Mouse (Mus musculus): ENCODE data around the gene Pycr1. TPM values are rescaled to one million over a fixed set of nuclear protein-coding genes. Genes with fewer than 3 reads are reported as not detected.

Pycr1 gene
- polyA plus RNA-seq, 1 experiment: 2.3 TPM

- 11% methylated on average over 6 of the region's 6 CpGs for WGBS
- H3K27me3 ChIP-seq (ENCODE audit: control insufficient read depth, insufficient read depth, low read length): peaks cover 11% of the 10 kb centered on the region; the same call in 1 of the 2 replicates
- H3K27ac ChIP-seq (ENCODE audit: insufficient read depth, low read length): no peak overlapping the region
- DNase-seq: no peak
- H3K4me3 ChIP-seq (replicated peaks; ENCODE audit: insufficient read depth, low read depth, low read length): no peak overlapping the region
- TF ChIP-seq CTCF (IDR thresholded peaks at IDR 0.05; ENCODE audit: borderline replicate concordance, insufficient read depth, low read depth, low read length) (no peak), POLR2A (IDR thresholded peaks at IDR 0.05; ENCODE audit: borderline replicate concordance, insufficient read depth, low read length) (no peak)
- no peaks in the 10 kb centered on the region for H3K4me1 ChIP-seq (ENCODE audit: control insufficient read depth, insufficient read depth, low read length)
Observed at GRCm38 (mm10) chr11:120662759-120663158, 19.2 kb upstream of the Pycr1 start.

GRCm38 (mm10) chr11:120661076-120661460 is 17.5 kb upstream of the Pycr1 start, which contains the start of gene Notum:
Notum (minus strand) TSS chr11:120661175.
- no peak for TF ChIP-seq POLR2A (IDR thresholded peaks at IDR 0.05; ENCODE audit: borderline replicate concordance, insufficient read depth, low read length)
- no peak for TF ChIP-seq CTCF (IDR thresholded peaks at IDR 0.05; ENCODE audit: borderline replicate concordance, insufficient read depth, low read depth, low read length)
- H3K27ac ChIP-seq (ENCODE audit: insufficient read depth, low read length): no peak within 1 kb of the TSS
- WGBS: 1% methylated on average over 35 of the region's 35 CpGs

GRCm38 (mm10) chr11:120660301-120661075 is 16.9 kb upstream of the Pycr1 start:
- under 1% methylated on average over 95 of the region's 95 CpGs for WGBS
- TF ChIP-seq CTCF (IDR thresholded peaks at IDR 0.05; ENCODE audit: borderline replicate concordance, insufficient read depth, low read depth, low read length): no peak
- TF ChIP-seq POLR2A (IDR thresholded peaks at IDR 0.05; ENCODE audit: borderline replicate concordance, insufficient read depth, low read length): no peak
- H3K27me3 ChIP-seq (ENCODE audit: control insufficient read depth, insufficient read depth, low read length): peaks cover 11% of the 10 kb centered on the region; the same call in 1 of the 2 replicates
- no peaks in the 10 kb centered on the region for H3K4me1 ChIP-seq (ENCODE audit: control insufficient read depth, insufficient read depth, low read length)
- H3K27ac ChIP-seq (ENCODE audit: insufficient read depth, low read length): no peak overlapping the region
- DNase-seq: no peak
- H3K4me3 ChIP-seq (replicated peaks; ENCODE audit: insufficient read depth, low read depth, low read length): no peak overlapping the region

More at GRCm38 (mm10) chr11:120661076-120661460, 17.5 kb upstream of the Pycr1 start, which contains the start of gene Notum:
- no peaks in the 10 kb centered on the region for H3K4me1 ChIP-seq (ENCODE audit: control insufficient read depth, insufficient read depth, low read length)
- H3K4me3 ChIP-seq (replicated peaks; ENCODE audit: insufficient read depth, low read depth, low read length): no peak within 1 kb of the TSS
- peaks cover 11% of the 10 kb centered on the region; the same call in 1 of the 2 replicates for H3K27me3 ChIP-seq (ENCODE audit: control insufficient read depth, insufficient read depth, low read length)
- DNase-seq: no peak

GRCm38 (mm10) chr11:120659509-120660300 is 16.1 kb upstream of the Pycr1 start:
- Histone ChIP-seq H3K4me3 (replicated peaks; ENCODE audit: insufficient read depth, low read depth, low read length) (no peak overlapping the region), H3K27ac (ENCODE audit: insufficient read depth, low read length) (no peak overlapping the region), H3K27me3 (ENCODE audit: control insufficient read depth, insufficient read depth, low read length) (peaks cover 11% of the 10 kb centered on the region; the same call in 1 of the 2 replicates), H3K4me1 (ENCODE audit: control insufficient read depth, insufficient read depth, low read length) (no peaks in the 10 kb centered on the region)
- TF ChIP-seq POLR2A (IDR thresholded peaks at IDR 0.05; ENCODE audit: borderline replicate concordance, insufficient read depth, low read length) (no peak), CTCF (IDR thresholded peaks at IDR 0.05; ENCODE audit: borderline replicate concordance, insufficient read depth, low read depth, low read length) (no peak)
- DNase-seq: no peak
- WGBS: 2% methylated on average over 50 of the region's 50 CpGs

GRCm38 (mm10) chr11:120658876-120659410 is 15.4 kb upstream of the Pycr1 start:
- peaks cover 11% of the 10 kb centered on the region; the same call in 1 of the 2 replicates for H3K27me3 ChIP-seq (ENCODE audit: control insufficient read depth, insufficient read depth, low read length)
- no peaks in the 10 kb centered on the region for H3K4me1 ChIP-seq (ENCODE audit: control insufficient read depth, insufficient read depth, low read length)
- no peak overlapping the region for H3K4me3 ChIP-seq (replicated peaks; ENCODE audit: insufficient read depth, low read depth, low read length)
- no peak overlapping the region for H3K27ac ChIP-seq (ENCODE audit: insufficient read depth, low read length)
- peak; percentile 57 to 63 for DNase-seq
- 3% methylated on average over 24 of the region's 24 CpGs for WGBS
- TF ChIP-seq CTCF (IDR thresholded peaks at IDR 0.05; ENCODE audit: borderline replicate concordance, insufficient read depth, low read depth, low read length) (peak; percentile 68), POLR2A (IDR thresholded peaks at IDR 0.05; ENCODE audit: borderline replicate concordance, insufficient read depth, low read length) (no peak)

GRCm38 (mm10) chr11:120657301-120657700 is 13.7 kb upstream of the Pycr1 start:
- H3K27me3 ChIP-seq (ENCODE audit: control insufficient read depth, insufficient read depth, low read length): peaks cover 11% of the 10 kb centered on the region; the same call in 1 of the 2 replicates
- TF ChIP-seq CTCF (IDR thresholded peaks at IDR 0.05; ENCODE audit: borderline replicate concordance, insufficient read depth, low read depth, low read length) (no peak), POLR2A (IDR thresholded peaks at IDR 0.05; ENCODE audit: borderline replicate concordance, insufficient read depth, low read length) (no peak)
- 86% methylated on average over 4 of the region's 4 CpGs for WGBS

GRCm38 (mm10) chr11:120654741-120655140 is 11.2 kb upstream of the Pycr1 start:
- no peak overlapping the region for H3K27ac ChIP-seq (ENCODE audit: insufficient read depth, low read length)
- no peak for DNase-seq
- TF ChIP-seq CTCF (IDR thresholded peaks at IDR 0.05; ENCODE audit: borderline replicate concordance, insufficient read depth, low read depth, low read length) (no peak), POLR2A (IDR thresholded peaks at IDR 0.05; ENCODE audit: borderline replicate concordance, insufficient read depth, low read length) (no peak)
- 79% methylated on average over 3 of the region's 3 CpGs for WGBS
- H3K27me3 ChIP-seq (ENCODE audit: control insufficient read depth, insufficient read depth, low read length): no peaks in the 10 kb centered on the region; the same call in 1 of the 2 replicates
- H3K4me1 ChIP-seq (ENCODE audit: control insufficient read depth, insufficient read depth, low read length): no peaks in the 10 kb centered on the region
- no peak overlapping the region for H3K4me3 ChIP-seq (replicated peaks; ENCODE audit: insufficient read depth, low read depth, low read length)

More at GRCm38 (mm10) chr11:120657301-120657700, 13.7 kb upstream of the Pycr1 start:
- Histone ChIP-seq H3K4me1 (ENCODE audit: control insufficient read depth, insufficient read depth, low read length) (no peaks in the 10 kb centered on the region), H3K27ac (ENCODE audit: insufficient read depth, low read length) (no peak overlapping the region), H3K4me3 (replicated peaks; ENCODE audit: insufficient read depth, low read depth, low read length) (no peak overlapping the region)
- no peak for DNase-seq

Measured in cerebellum, adult 2 months (tissue).